Mouse (Mus musculus) adrenal gland, postnatal 10 days (tissue): ENCODE results near the gene Taf6l. TPM values are rescaled to one million over a fixed set of nuclear protein-coding genes. Genes with fewer than 3 reads are reported as not detected.
"Not testable (repeated sequence)": the region's sequence is repeated elsewhere in the genome, so short reads cannot be mapped to it uniquely, and the experiment has no call there.

Experiments
- DNase-seq: peaks from one replicate; pipeline ENCODE4 v3.0.0; 2021; ENCODE audit warnings: mixed read lengths
- microRNA-seq: library from miRNA; unstranded; fragments of <30 nt; microRNA quantifications from one replicate; pipeline ENCODE4 v1.2.0, GENCODE M21; 2021
- total RNA-seq, 2 experiments: library from RNA; stranded (reverse); gene quantifications; 2 replicates each; pipeline ENCODE4 v1.2.3; 2021

The Taf6l gene
- total RNA-seq, 2 experiments from 2014 or later = 12.4 to 19.5 TPM

- DNase-seq = no peak
Measured at GRCm38 (mm10) chr19:8736160-8736467, 50.1 kb downstream of the Taf6l start.

DNA sequence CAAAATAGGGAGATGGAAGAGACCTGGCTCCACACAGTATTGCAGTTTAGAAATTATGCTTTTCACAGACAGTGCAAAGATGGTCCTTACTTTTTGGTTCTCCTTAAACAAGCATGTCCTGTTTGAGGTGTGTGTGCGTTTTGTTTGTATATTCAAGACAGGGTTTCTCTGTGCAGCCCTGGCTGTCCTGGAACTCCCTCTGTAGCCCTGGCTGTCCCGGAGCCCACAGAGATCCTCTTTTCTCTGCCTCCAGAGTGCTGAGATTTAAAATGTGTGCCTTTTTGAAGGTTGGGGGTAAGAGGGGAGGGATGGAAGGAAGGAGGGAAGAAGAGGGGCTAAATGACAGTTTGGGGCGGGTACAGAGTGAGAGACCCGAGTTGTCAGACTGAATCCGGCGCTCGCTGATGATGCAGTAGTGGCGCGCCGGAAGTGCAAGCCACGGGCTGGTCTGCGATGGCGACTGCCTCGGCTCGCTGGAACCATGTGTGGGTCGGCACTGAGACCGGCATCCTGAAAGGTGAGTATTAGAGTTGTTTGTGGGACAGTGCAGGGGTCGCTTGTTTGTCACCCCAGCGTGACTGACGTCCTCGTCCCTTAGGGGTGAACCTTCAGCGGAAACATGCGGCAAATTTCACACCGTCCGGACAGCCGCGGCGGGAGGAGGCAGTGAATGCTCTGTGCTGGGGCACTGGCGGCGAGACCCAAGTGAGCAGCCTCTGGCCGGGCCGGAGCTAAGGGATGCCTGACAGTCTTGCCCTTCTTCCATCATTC is 50.6 kb downstream of the Taf6l start, which contains the start of gene Wdr74:
Wdr74 (plus strand) TSS at position 439 of the 771 bp plus-strand sequence.
- peak; percentile 96 for DNase-seq

DNA sequence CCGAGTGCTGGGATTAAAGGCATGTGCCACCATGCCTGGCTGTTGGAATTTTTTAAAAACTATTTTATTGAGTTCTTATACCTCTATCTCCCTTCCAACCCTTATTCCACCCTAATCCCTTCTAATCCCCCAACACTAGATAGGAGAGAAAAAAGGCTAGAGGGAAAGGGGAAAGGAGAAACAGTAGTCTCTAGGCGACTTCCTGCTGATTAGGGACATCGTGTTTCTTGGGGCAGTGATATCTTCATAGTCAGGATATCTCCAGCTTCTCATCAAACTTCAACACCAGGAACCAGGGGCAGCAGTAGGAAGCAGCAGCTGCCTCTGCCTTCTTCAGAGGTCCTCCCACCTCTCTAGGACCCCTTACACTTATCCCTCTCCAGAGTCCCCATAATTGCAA is 51.9 kb downstream of the Taf6l start:
- no peak for DNase-seq

- not testable (repeated sequence) for DNase-seq
Measured at GRCm38 (mm10) chr19:8728335-8729099, 57.7 kb downstream of the Taf6l start.

DNA sequence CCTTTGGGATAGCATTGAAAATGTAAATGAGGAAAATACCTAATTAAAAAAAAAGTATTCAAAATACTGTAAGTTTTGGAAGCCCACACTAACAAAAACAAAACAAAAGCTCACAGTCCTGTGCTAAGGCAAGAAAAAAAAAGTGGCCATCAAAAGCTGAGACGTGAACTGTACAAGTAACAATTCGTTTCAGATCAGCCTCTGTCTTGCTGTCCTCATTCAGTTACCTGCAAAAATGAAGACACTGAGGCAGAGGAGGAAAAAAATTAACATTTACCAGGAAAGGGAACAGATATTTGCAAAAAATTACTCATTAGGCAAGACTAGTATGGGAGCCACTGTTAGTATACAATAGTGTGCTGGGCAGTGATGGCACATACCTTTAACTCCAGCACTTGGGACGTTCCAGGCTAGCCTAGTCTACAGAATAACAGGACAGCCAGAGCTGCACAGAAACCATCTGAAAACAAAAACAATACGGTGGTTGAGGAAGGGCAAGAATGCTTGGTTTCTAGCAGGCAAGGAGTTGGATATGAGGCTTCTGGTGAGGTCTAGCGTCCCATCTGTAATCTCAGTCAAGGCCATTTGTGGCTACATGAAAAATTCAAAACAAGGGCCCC is 58.6 kb downstream of the Taf6l start:
- no peak for DNase-seq

DNA sequence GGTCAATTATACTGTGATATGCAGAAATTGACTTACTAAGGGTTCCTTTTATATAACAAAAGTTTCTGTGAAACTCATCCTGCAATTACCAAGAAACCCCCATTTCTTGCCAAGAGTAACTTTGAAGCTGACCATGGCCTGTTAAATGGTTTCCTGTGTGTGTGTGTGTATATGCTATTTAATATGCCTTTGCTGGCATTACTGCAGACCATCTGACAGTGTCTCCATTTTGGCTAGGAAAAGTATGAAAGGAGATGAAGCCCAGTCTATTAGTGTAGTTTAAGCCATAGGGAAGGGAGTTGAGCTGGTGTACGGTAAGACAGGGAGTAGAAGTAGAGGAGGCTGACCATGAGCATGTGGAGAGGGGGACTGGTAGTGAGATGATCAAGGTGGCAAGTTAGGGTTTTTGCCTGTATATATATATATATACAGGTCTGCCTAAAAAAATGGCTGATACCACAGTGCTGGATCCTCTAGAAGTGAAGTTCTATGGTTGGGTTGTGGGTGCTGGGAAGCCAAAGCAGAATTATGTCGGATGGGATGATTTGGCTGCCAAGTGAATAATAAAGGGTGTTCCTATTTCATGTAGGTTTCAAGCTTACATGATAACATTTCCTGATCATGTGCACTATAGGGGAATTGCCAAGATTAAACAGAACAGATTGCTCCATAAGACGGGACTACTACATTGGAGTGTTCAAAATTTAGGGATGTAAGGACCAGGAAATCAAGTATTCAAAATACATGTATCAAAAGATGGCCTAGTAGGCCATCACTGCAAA is 59.4 kb downstream of the Taf6l start:
- DNase-seq = no peak

DNA sequence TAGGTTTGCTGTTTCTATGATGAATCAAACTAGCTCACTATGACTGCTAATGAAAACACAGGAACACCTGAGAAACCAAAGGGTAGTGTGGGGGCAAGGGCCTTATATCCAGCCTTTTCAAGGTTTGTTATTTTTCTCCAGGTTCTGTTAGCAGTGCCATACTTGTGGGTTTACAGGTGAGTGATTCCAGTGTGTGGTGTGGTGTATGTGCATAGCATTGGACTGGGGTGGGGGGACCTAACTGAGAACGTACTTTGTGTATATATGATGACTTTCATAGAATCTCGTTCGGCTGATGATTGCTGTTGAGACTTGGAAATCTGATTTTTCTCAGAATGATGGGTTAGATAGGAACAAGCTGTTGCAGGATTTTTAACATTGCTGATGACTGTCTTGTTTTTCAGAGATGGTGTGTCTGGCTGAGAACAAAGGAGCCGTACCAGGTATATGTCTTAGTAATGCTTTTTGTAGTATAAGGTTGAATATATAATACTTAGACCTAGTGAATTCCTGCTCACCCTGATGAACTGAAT is 61.1 kb downstream of the Taf6l start:
- no peak for DNase-seq

Small RNA genes lying within 50 kb of the gene (microRNA-seq; reads per million reads assigned to microRNA genes)
- not detected for gene Mir6992

Other genes starting within 250 kb of the Taf6l start
- 1 to 10 TPM in 1 of 2 experiments, under 1 TPM in 1; 0.58 to 1.4 TPM for gene Slc22a8, start 195.2 kb downstream of the Taf6l start, total RNA-seq
- not detected for gene Slc22a6, start 168.4 kb downstream of the Taf6l start, total RNA-seq
- 1 to 10 TPM; 2.1 to 2.5 TPM for gene Chrm1, start 122.6 kb downstream of the Taf6l start, total RNA-seq
- 100 to 1,000 TPM in 1 of 2 experiments, 10 to 100 TPM in 1; 97.4 to 178 TPM for gene Slc3a2, start 63.0 kb downstream of the Taf6l start, total RNA-seq
- gene Wdr74, start 50.6 kb downstream of the Taf6l start, total RNA-seq = 10 to 100 TPM; 51.1 to 58.8 TPM
- 1 to 10 TPM; 1.3 to 3.1 TPM for gene 1700092M07Rik, start 45.7 kb downstream of the Taf6l start, total RNA-seq
- gene Stx5a, start 45.0 kb downstream of the Taf6l start, total RNA-seq = 10 to 100 TPM; 73.8 to 75.8 TPM
- 100 to 1,000 TPM in 1 of 2 experiments, 10 to 100 TPM in 1; 88.6 to 107 TPM for gene Nxf1, start 29.3 kb downstream of the Taf6l start, total RNA-seq
- gene Tmem223, start 15.4 kb downstream of the Taf6l start, total RNA-seq = 100 to 1,000 TPM; 101 to 127 TPM
- 10 to 100 TPM; 48.6 to 50.0 TPM for gene Tmem179b, start 11.9 kb downstream of the Taf6l start, total RNA-seq
- gene Polr2g, start 12.2 kb upstream of the Taf6l start, total RNA-seq = 10 to 100 TPM; 81.3 to 90.4 TPM
- 1 to 10 TPM; 2.0 to 2.3 TPM for gene Zbtb3, start 16.1 kb upstream of the Taf6l start, total RNA-seq
- gene Ttc9c, start 32.9 kb upstream of the Taf6l start, total RNA-seq = 10 to 100 TPM; 25.7 to 30.7 TPM
- gene Hnrnpul2, start 33.6 kb upstream of the Taf6l start, total RNA-seq = 10 to 100 TPM; 58.0 to 62.7 TPM
- gene AC129217.1, start 43.4 kb upstream of the Taf6l start, total RNA-seq = not detected
- 100 to 1,000 TPM; 157 to 160 TPM for gene Bscl2, start 51.0 kb upstream of the Taf6l start, total RNA-seq
- gene Gng3, start 52.8 kb upstream of the Taf6l start, total RNA-seq = 1 to 10 TPM; 5.8 to 9.8 TPM
- 1 to 10 TPM; 5.5 to 6.1 TPM for gene Lrrn4cl, start 64.4 kb upstream of the Taf6l start, total RNA-seq
- gene Ubxn1, start 85.1 kb upstream of the Taf6l start, total RNA-seq = 100 to 1,000 TPM; 193 to 217 TPM
- gene Uqcc3, start 94.5 kb upstream of the Taf6l start, total RNA-seq = 10 to 100 TPM; 69.1 to 79.0 TPM
- gene Lbhd1, start 97.3 kb upstream of the Taf6l start, total RNA-seq = 10 to 100 TPM in 1 of 2 experiments, 1 to 10 TPM in 1; 7.4 to 10.7 TPM
- gene Gm49403, start 97.5 kb upstream of the Taf6l start, total RNA-seq = not detected
- 10 to 100 TPM; 31.5 to 31.9 TPM for gene 1810009A15Rik, start 102.4 kb upstream of the Taf6l start, total RNA-seq
- not detected for gene Gm49416, start 102.5 kb upstream of the Taf6l start, total RNA-seq
- gene Ints5, start 106.6 kb upstream of the Taf6l start, total RNA-seq = 10 to 100 TPM; 23.7 to 25.2 TPM
- 100 to 1,000 TPM; 142 to 150 TPM for gene Ganab, start 111.7 kb upstream of the Taf6l start, total RNA-seq
- gene B3gat3, start 134.0 kb upstream of the Taf6l start, total RNA-seq = 10 to 100 TPM; 55.1 to 59.3 TPM
- 10 to 100 TPM; 17.4 to 24.0 TPM for gene Rom1, start 142.9 kb upstream of the Taf6l start, total RNA-seq
- gene Eml3, start 143.1 kb upstream of the Taf6l start, total RNA-seq = 10 to 100 TPM; 43.6 to 53.3 TPM
- 100 to 1,000 TPM in 1 of 2 experiments, 10 to 100 TPM in 1; 94.8 to 111 TPM for gene Mta2, start 155.5 kb upstream of the Taf6l start, total RNA-seq
- gene Tut1, start 167.4 kb upstream of the Taf6l start, total RNA-seq = 10 to 100 TPM; 17.4 to 19.3 TPM
- gene Eef1g, start 180.6 kb upstream of the Taf6l start, total RNA-seq = 100 to 1,000 TPM; 355 to 407 TPM
- 100 to 1,000 TPM; 146 to 184 TPM for gene Ahnak, start 202.9 kb upstream of the Taf6l start, total RNA-seq